Mouse (Mus musculus): ENCODE measurements around the gene Ndufaf1.

Gene Ndufaf1

GRCm38 (mm10) chr2:119618199-119618982, 44.2 kb downstream of the Ndufaf1 start, which contains the start of the genes Nusap1 and Oip5:
TSS of gene Nusap1 (plus strand) at chr2:119618298.
TSS of gene Oip5 (minus strand) at chr2:119618469.
- peak; percentile 91 for DNase-seq (ENCODE audit: low spot score in 2 of 2)

- no peak for DNase-seq (ENCODE audit: low spot score in 2 of 2)
Observed at GRCm38 (mm10) chr2:119617841-119618198, 44.8 kb downstream of the Ndufaf1 start.

GRCm38 (mm10) chr2:119607023-119607422, 55.6 kb downstream of the Ndufaf1 start:
- DNase-seq (ENCODE audit: low spot score in 2 of 2): no peak
